Mouse (Mus musculus): ENCODE measurements around the gene Hbb-y.
"Not testable (repeated sequence)": the region's sequence is repeated elsewhere in the genome, so short reads cannot be mapped to it uniquely, and the experiment has no call there.

The Hbb-y gene

GRCm38 (mm10) chr7:103813766-103814165, 39.2 kb downstream of the Hbb-y start, which contains the start of gene Hbb-bt:
Gene Hbb-bt (minus strand): TSS chr7:103813996.
- in situ Hi-C loops (cut with MboI; ENCODE audit: low sequenced_read_pairs): no loop called here

DNA sequence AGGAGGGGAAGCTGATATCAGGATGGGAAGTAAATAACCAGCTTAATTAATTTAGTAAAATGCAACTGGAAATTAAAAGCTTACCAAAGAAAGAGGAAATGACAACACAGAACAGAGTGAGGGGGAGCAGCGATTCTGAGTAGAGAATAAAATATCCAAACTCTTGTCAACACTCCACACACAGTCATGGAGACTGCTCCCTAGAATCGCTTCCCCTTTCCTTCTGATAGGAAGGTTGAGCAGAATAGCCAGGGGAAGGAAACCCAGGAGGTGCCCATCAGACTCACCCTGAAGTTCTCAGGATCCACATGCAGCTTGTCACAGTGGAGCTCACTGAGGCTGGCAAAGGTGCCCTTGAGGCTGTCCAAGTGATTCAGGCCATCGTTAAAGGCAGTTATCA, 39.9 kb downstream of the Hbb-y start:
- in situ Hi-C loops (cut with MboI; ENCODE audit: low sequenced_read_pairs): not testable (repeated sequence)

- in situ Hi-C loops (cut with MboI; ENCODE audit: low sequenced_read_pairs): no loop called here
Observed at GRCm38 (mm10) chr7:103812174-103812573, 40.8 kb downstream of the Hbb-y start.

DNA sequence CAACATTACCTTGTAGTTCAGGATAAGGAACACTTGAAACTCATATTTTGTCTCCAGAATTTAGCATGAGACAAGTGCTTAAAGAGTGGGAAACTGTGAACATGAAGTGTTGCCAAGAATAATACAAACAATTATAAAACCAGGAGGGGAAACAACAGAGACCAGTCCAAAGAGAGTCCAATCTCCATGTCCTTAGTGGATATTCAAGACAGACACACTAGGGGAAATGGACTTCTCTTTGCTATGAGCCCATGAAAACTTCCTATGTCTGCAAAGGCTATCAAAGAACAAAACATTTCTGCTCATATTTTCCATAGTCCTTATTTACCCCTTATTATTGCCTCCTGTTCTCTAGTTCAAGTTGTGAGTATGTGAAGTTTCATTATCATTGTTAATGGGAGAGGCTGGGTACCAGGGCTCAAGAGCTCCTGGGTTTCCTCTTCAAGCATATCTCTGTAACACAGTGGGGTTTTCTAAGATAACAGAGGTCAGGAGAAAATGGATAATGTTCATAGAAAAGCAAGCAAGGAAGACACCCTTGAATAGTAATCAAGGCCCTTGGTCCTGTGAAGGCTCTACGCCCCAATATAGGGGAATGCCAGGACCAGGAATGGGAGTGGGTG, 41.7 kb downstream of the Hbb-y start:
- in situ Hi-C loops (cut with MboI; ENCODE audit: low sequenced_read_pairs): no loop called here

DNA sequence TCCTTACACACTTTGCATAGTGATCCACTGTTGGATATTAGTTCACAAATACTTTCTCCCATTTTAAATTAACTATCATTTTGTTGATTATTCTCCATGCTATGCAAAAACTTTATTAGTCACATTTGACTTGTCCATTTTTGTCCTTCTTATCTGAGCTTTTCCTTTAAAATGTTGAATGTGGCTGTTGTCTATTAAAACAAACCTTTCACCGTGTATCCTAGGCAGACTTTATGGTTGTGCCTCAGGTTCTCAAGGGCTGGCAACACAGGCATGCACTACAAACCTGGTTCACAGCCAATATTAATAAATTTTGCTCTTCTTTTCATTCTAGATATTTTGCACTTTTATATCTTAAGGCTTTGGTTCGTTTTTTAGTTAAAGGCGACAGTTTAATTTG, 42.3 kb downstream of the Hbb-y start:
- in situ Hi-C loops (cut with MboI; ENCODE audit: low sequenced_read_pairs): no loop called here

GRCm38 (mm10) chr7:103810296-103810695, 42.7 kb downstream of the Hbb-y start:
- in situ Hi-C loops (cut with MboI; ENCODE audit: low sequenced_read_pairs): no loop called here

DNA sequence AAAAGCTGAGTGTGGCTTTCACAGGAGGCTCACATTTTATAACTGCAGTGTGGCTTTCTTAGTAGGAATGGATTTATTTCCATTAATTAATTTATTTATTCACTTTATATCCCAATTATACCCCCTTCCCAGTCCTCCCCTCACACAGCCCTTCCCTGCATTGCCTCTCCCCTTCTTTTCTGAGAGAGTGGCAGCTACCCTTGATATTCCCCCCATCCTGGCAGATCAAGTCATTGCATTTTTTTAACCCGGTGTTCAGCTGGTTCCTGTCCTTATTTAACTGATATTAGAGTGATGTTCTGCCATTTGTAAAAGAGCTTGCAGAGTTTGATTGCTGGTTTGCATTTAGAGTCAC, 43.2 kb downstream of the Hbb-y start:
- in situ Hi-C loops (cut with MboI; ENCODE audit: low sequenced_read_pairs): no loop called here

DNA sequence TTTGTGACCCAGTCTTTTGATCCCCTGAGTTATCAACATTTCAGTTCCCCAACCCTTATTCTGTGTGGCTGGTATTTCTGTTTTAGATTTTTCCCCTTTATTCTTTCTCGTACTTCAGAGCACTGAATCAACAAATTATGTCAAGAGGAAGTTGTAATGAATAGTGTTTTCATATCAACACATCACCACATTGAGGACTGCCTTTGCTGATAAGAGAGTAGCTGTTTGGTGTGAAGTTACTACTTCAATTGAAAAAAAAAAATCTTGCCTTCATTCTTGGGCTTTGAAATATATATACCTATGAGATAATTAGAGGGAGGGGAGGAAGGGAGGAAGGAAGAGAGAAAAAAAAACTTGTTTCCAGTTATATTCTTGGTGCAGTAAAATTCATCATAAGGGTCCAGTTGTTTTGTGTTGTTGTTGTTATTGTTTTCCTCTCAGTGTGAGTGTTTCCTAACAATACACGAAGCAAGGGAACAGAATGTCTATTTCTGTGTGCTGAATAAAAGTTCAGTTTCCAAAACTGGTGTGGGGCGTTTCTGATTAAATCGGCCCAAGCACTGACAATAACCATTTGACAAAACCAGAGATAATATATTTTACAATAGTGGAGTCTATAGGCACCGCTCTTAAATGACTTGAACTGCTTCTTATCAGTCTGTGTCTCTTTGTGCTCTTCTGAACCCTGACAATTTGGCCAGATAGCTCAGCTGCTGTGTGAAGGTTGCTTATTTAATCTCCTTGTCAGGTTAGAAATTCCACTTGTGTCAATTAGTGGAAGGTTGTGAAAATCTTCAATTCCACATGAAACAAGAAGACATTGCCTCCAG, 43.8 kb downstream of the Hbb-y start:
- in situ Hi-C loops (cut with MboI; ENCODE audit: low sequenced_read_pairs): no loop called here

- in situ Hi-C loops (cut with MboI; ENCODE audit: low sequenced_read_pairs): not testable (repeated sequence)
Observed at GRCm38 (mm10) chr7:103808120-103808519, 44.9 kb downstream of the Hbb-y start.

- in situ Hi-C loops (cut with MboI; ENCODE audit: low sequenced_read_pairs): no loop called here
Observed at GRCm38 (mm10) chr7:103806856-103807255, 46.2 kb downstream of the Hbb-y start.

Data from CH12F3 (cell line).